ENCODE assay signal across 8 mouse cellular contexts in the genomic region with DNA sequence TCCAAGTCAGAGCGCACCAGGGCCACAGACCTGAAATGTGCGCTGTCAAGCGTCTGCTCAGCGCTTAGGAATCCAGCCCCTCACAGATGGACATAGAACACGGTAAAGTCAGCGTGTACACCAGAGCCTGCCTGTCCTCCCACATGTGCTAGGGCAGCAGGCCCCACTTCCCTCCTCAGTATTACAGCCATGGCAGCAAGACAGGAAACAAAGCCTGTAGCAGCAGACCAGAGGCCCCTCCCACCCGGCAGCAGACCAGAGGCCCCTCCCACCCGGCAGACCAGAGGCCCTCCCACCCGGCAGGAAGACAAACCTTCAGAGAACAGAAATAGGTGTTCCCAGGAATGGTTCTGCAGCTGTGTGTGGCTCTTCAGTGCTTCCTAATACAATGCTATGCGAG. TPM values are rescaled to one million over a fixed set of nuclear protein-coding genes. Genes with fewer than 3 reads are reported as not detected.
DNase-seq lines count a peak whose midpoint lies in the region; ATAC-seq and TF ChIP-seq lines count a peak whose summit lies in the region.

No protein-coding gene starts in this region.

- 52% methylated on average over 10 of the region's 10 CpGs for WGBS in hindbrain, embryonic 12.5 days
- WGBS in hindbrain, postnatal 0 days = 51% methylated on average over 10 of the region's 10 CpGs
- 31% methylated on average over 10 of the region's 10 CpGs for WGBS in heart, postnatal 0 days
- WGBS in liver, embryonic 12.5 days (ENCODE audit: insufficient replicate concordance) = 21% methylated on average over 10 of the region's 10 CpGs
- 29% methylated on average over 10 of the region's 10 CpGs for WGBS in stomach, postnatal 0 days

- TF ChIP-seq CTCF in hindbrain, postnatal 0 days (IDR thresholded peaks at IDR 0.05; ENCODE audit: low read depth) = no peak
- no peak for TF ChIP-seq CTCF in heart, postnatal 0 days (IDR thresholded peaks at IDR 0.05; ENCODE audit: low read depth)
- no peak for TF ChIP-seq CTCF in stomach, postnatal 0 days (IDR thresholded peaks at IDR 0.05; ENCODE audit: low read depth)

- no peak for DNase-seq in hindbrain, postnatal 0 days (ENCODE audit: low spot score)
- DNase-seq in heart, postnatal 0 days (ENCODE audit: low spot score) = peak; percentile 30
- peak; percentile 87 for DNase-seq in stomach, postnatal 0 days (ENCODE audit: low spot score)
- DNase-seq in left cerebral cortex, adult 9 months (ENCODE audit: low spot score in 2 of 2) = no peak
- no peak for DNase-seq in adipocyte (ENCODE audit: low spot score)

- no peak for ATAC-seq in hindbrain, embryonic 12.5 days (ENCODE audit: low FRiP score)
- no peak for ATAC-seq in hindbrain, postnatal 0 days
- 0 out of 2 replicates have a peak, but pooled peaks have one; percentile 18 for ATAC-seq in heart, postnatal 0 days (ENCODE audit: insufficient read depth, low read depth)
- 0 out of 2 replicates have a peak, but pooled peaks have one; percentile 30 for ATAC-seq in liver, embryonic 12.5 days
- peak; percentile 59 for ATAC-seq in stomach, postnatal 0 days (ENCODE audit: low FRiP score, low TSS enrichment)

- H3K4me2 ChIP-seq in hindbrain, embryonic 12.5 days (replicated peaks) = peak overlapping the region; percentile 32
- no peak overlapping the region for H3K4me2 ChIP-seq in hindbrain, postnatal 0 days (ENCODE audit: low read depth, low read length)
- peak overlapping the region; percentile 35; the same call in 1 of the 2 replicates for H3K4me2 ChIP-seq in heart, postnatal 0 days (ENCODE audit: low read depth, low read length)
- peak overlapping the region; percentile 89 for H3K4me2 ChIP-seq in liver, embryonic 12.5 days
- H3K4me2 ChIP-seq in stomach, postnatal 0 days (replicated peaks; ENCODE audit: low read depth) = peak overlapping the region; percentile 14; the same call in 1 of the 2 replicates

- no peak overlapping the region; the same call in 1 of the 2 replicates for H3K4me3 ChIP-seq in hindbrain, embryonic 12.5 days
- H3K4me3 ChIP-seq in hindbrain, postnatal 0 days (ENCODE audit: low read length) = no peak overlapping the region
- H3K4me3 ChIP-seq in brown adipose tissue, adult 24 weeks (ENCODE audit: insufficient read depth, low read depth, low read length) = 0 out of 2 replicates have a peak overlapping the region, but pooled peaks have one; percentile 17
- H3K4me3 ChIP-seq in heart, postnatal 0 days (ENCODE audit: low read depth, low read length) = peak overlapping the region; percentile 5; the same call in 1 of the 2 replicates
- peak overlapping the region; percentile 40 for H3K4me3 ChIP-seq in liver, embryonic 12.5 days
- no peak overlapping the region for H3K4me3 ChIP-seq in stomach, postnatal 0 days (ENCODE audit: low read depth, low read length)

- peaks cover 51% of the 10 kb centered on the region for H3K36me3 ChIP-seq in hindbrain, embryonic 12.5 days
- H3K36me3 ChIP-seq in hindbrain, postnatal 0 days (ENCODE audit: insufficient read depth, low read length) = peaks cover 27% of the 10 kb centered on the region; the same call in 1 of the 2 replicates
- peaks cover 43% of the 10 kb centered on the region for H3K36me3 ChIP-seq in heart, postnatal 0 days (replicated peaks; ENCODE audit: control insufficient read depth, insufficient read depth, low read length)
- H3K36me3 ChIP-seq in liver, embryonic 12.5 days = peaks cover 62% of the 10 kb centered on the region
- peaks cover 10% of the 10 kb centered on the region; the same call in 1 of the 2 replicates for H3K36me3 ChIP-seq in stomach, postnatal 0 days (ENCODE audit: control insufficient read depth, insufficient read depth, low read length)

- H3K9me3 ChIP-seq in hindbrain, embryonic 12.5 days (replicated peaks) = no peaks in the 10 kb centered on the region
- H3K9me3 ChIP-seq in hindbrain, postnatal 0 days (ENCODE audit: low read length) = no peaks in the 10 kb centered on the region
- H3K9me3 ChIP-seq in heart, postnatal 0 days (replicated peaks; ENCODE audit: control insufficient read depth, low read length) = no peaks in the 10 kb centered on the region
- no peaks in the 10 kb centered on the region for H3K9me3 ChIP-seq in liver, embryonic 12.5 days (replicated peaks)
- H3K9me3 ChIP-seq in stomach, postnatal 0 days (ENCODE audit: control insufficient read depth, low read length) = no peaks in the 10 kb centered on the region

- H3K9ac ChIP-seq in hindbrain, embryonic 12.5 days = peak overlapping the region; percentile 45
- no peak overlapping the region for H3K9ac ChIP-seq in hindbrain, postnatal 0 days (replicated peaks; ENCODE audit: low read length)
- no peak overlapping the region; the same call in 1 of the 2 replicates for H3K9ac ChIP-seq in heart, postnatal 0 days (replicated peaks; ENCODE audit: low read depth, low read length)
- peak overlapping the region; percentile 55 for H3K9ac ChIP-seq in liver, embryonic 12.5 days
- peak overlapping the region; percentile 31; the same call in 1 of the 2 replicates for H3K9ac ChIP-seq in stomach, postnatal 0 days (ENCODE audit: low read length)

- no peak for TF ChIP-seq EP300 in heart, postnatal 0 days (IDR thresholded peaks at IDR 0.05; ENCODE audit: low read depth)
- TF ChIP-seq EP300 in stomach, postnatal 0 days (optimal IDR thresholded peaks at IDR 0.05) = no peak

- no peak overlapping the region for H3K27ac ChIP-seq in hindbrain, embryonic 12.5 days
- H3K27ac ChIP-seq in hindbrain, postnatal 0 days = no peak overlapping the region
- no peak overlapping the region for H3K27ac ChIP-seq in brown adipose tissue, adult 24 weeks (replicated peaks; ENCODE audit: low read depth, low read length)
- H3K27ac ChIP-seq in heart, postnatal 0 days (ENCODE audit: low read depth) = 0 out of 2 replicates have a peak overlapping the region, but pooled peaks have one; percentile 37
- H3K27ac ChIP-seq in liver, embryonic 12.5 days = 0 out of 2 replicates have a peak overlapping the region, but pooled peaks have one; percentile 18
- no peak overlapping the region for H3K27ac ChIP-seq in stomach, postnatal 0 days (replicated peaks)

- no peaks in the 10 kb centered on the region for H3K27me3 ChIP-seq in hindbrain, embryonic 12.5 days
- H3K27me3 ChIP-seq in hindbrain, postnatal 0 days (ENCODE audit: insufficient read depth, low read length) = no peaks in the 10 kb centered on the region
- no peaks in the 10 kb centered on the region for H3K27me3 ChIP-seq in heart, postnatal 0 days (ENCODE audit: control insufficient read depth, insufficient read depth, low read length)
- no peaks in the 10 kb centered on the region for H3K27me3 ChIP-seq in liver, embryonic 12.5 days (replicated peaks)
- H3K27me3 ChIP-seq in stomach, postnatal 0 days (ENCODE audit: control insufficient read depth, insufficient read depth, low read length) = no peaks in the 10 kb centered on the region

- peaks cover 32% of the 10 kb centered on the region for H3K4me1 ChIP-seq in hindbrain, embryonic 12.5 days
- H3K4me1 ChIP-seq in hindbrain, postnatal 0 days (ENCODE audit: insufficient read depth, low read length) = peaks cover 11% of the 10 kb centered on the region
- peaks cover 22% of the 10 kb centered on the region for H3K4me1 ChIP-seq in brown adipose tissue, adult 24 weeks (ENCODE audit: control insufficient read depth, insufficient read depth, insufficient read length, low read length)
- H3K4me1 ChIP-seq in heart, postnatal 0 days (ENCODE audit: control insufficient read depth, insufficient read depth) = peaks cover 27% of the 10 kb centered on the region
- H3K4me1 ChIP-seq in liver, embryonic 12.5 days = peaks cover 47% of the 10 kb centered on the region
- H3K4me1 ChIP-seq in stomach, postnatal 0 days (replicated peaks; ENCODE audit: control insufficient read depth, insufficient read depth) = no peaks in the 10 kb centered on the region; the same call in 1 of the 2 replicates

RNA-seq across cellular contexts. Expression of gene Cdc37, which starts 3.1 kb away (rescaled TPM):
- 271 and 274 TPM in 2 replicates for polyA plus RNA-seq in hindbrain, embryonic 12.5 days (2016; fragmentation: Nextera tagmentation; extraction: Ambion mirVana)
- 20.1 and 21.4 TPM in 2 replicates for total RNA-seq in hindbrain, postnatal 0 days (2014; rRNA removed)
- 173 and 181 TPM in 2 replicates for polyA plus RNA-seq in hindbrain, postnatal 0 days (2015; fragmentation: Nextera tagmentation; extraction: Ambion mirVana)
- 70.4 and 78.0 TPM in 2 replicates for polyA plus RNA-seq in brown adipose tissue, adult 24 weeks (2012; ENCODE audit: insufficient read depth, insufficient read length, missing spikeins)
- 32.9 and 50.1 TPM in 2 replicates for total RNA-seq in heart, postnatal 0 days (2014; rRNA removed; ENCODE audit: low replicate concordance)
- 176 and 183 TPM in 2 replicates for polyA plus RNA-seq in heart, postnatal 0 days (2015; fragmentation: Nextera tagmentation; extraction: Ambion mirVana)
- 221 and 228 TPM in 2 replicates for polyA plus RNA-seq in liver, embryonic 12.5 days (2016; fragmentation: Nextera tagmentation; extraction: Ambion mirVana)
- 161 TPM in 2 replicates for polyA plus RNA-seq in stomach, postnatal 0 days (2015; fragmentation: Nextera tagmentation; extraction: Ambion mirVana)

RNA-seq across cellular contexts. Expression of gene Tyk2, which starts 15.7 kb away (rescaled TPM):
- 16.3 and 18.1 TPM in 2 replicates for polyA plus RNA-seq in hindbrain, embryonic 12.5 days (2016; fragmentation: Nextera tagmentation; extraction: Ambion mirVana)
- total RNA-seq in hindbrain, postnatal 0 days (2014; rRNA removed) = 10.8 and 15.4 TPM in 2 replicates
- polyA plus RNA-seq in hindbrain, postnatal 0 days (2015; fragmentation: Nextera tagmentation; extraction: Ambion mirVana) = 5.7 and 6.2 TPM in 2 replicates
- polyA plus RNA-seq in brown adipose tissue, adult 24 weeks (2012; ENCODE audit: insufficient read depth, insufficient read length, missing spikeins) = 3.8 and 4.1 TPM in 2 replicates
- total RNA-seq in heart, postnatal 0 days (2014; rRNA removed; ENCODE audit: low replicate concordance) = 16.7 and 17.9 TPM in 2 replicates
- 7.7 and 8.3 TPM in 2 replicates for polyA plus RNA-seq in heart, postnatal 0 days (2015; fragmentation: Nextera tagmentation; extraction: Ambion mirVana)
- polyA plus RNA-seq in liver, embryonic 12.5 days (2016; fragmentation: Nextera tagmentation; extraction: Ambion mirVana) = 8.5 and 10.4 TPM in 2 replicates
- polyA plus RNA-seq in stomach, postnatal 0 days (2015; fragmentation: Nextera tagmentation; extraction: Ambion mirVana) = 6.8 and 7.1 TPM in 2 replicates

RNA-seq across cellular contexts. Expression of gene Pde4a, which starts 18.8 kb away (rescaled TPM):
- polyA plus RNA-seq in hindbrain, embryonic 12.5 days (2016; fragmentation: Nextera tagmentation; extraction: Ambion mirVana) = 11.4 and 11.7 TPM in 2 replicates
- total RNA-seq in hindbrain, postnatal 0 days (2014; rRNA removed) = 41.3 and 45.0 TPM in 2 replicates
- 46.4 and 47.7 TPM in 2 replicates for polyA plus RNA-seq in hindbrain, postnatal 0 days (2015; fragmentation: Nextera tagmentation; extraction: Ambion mirVana)
- 16.2 and 29.4 TPM in 2 replicates for polyA plus RNA-seq in brown adipose tissue, adult 24 weeks (2012; ENCODE audit: insufficient read depth, insufficient read length, missing spikeins)
- 10.2 and 14.6 TPM in 2 replicates for total RNA-seq in heart, postnatal 0 days (2014; rRNA removed; ENCODE audit: low replicate concordance)
- polyA plus RNA-seq in heart, postnatal 0 days (2015; fragmentation: Nextera tagmentation; extraction: Ambion mirVana) = 16.6 and 17.5 TPM in 2 replicates
- 2.6 and 2.9 TPM in 2 replicates for polyA plus RNA-seq in liver, embryonic 12.5 days (2016; fragmentation: Nextera tagmentation; extraction: Ambion mirVana)
- 2.5 and 3.0 TPM in 2 replicates for polyA plus RNA-seq in stomach, postnatal 0 days (2015; fragmentation: Nextera tagmentation; extraction: Ambion mirVana)

RNA-seq across cellular contexts. Expression of gene Raver1, which starts 54.9 kb away (rescaled TPM):
- polyA plus RNA-seq in hindbrain, embryonic 12.5 days (2016; fragmentation: Nextera tagmentation; extraction: Ambion mirVana) = 58.8 and 66.9 TPM in 2 replicates
- 43.2 and 51.9 TPM in 2 replicates for total RNA-seq in hindbrain, postnatal 0 days (2014; rRNA removed)
- 19.7 and 21.7 TPM in 2 replicates for polyA plus RNA-seq in hindbrain, postnatal 0 days (2015; fragmentation: Nextera tagmentation; extraction: Ambion mirVana)
- polyA plus RNA-seq in brown adipose tissue, adult 24 weeks (2012; ENCODE audit: insufficient read depth, insufficient read length, missing spikeins) = 15.5 and 16.4 TPM in 2 replicates
- total RNA-seq in heart, postnatal 0 days (2014; rRNA removed; ENCODE audit: low replicate concordance) = 40.8 and 48.3 TPM in 2 replicates
- polyA plus RNA-seq in heart, postnatal 0 days (2015; fragmentation: Nextera tagmentation; extraction: Ambion mirVana) = 15.5 and 15.9 TPM in 2 replicates
- 39.8 and 43.8 TPM in 2 replicates for polyA plus RNA-seq in liver, embryonic 12.5 days (2016; fragmentation: Nextera tagmentation; extraction: Ambion mirVana)
- polyA plus RNA-seq in stomach, postnatal 0 days (2015; fragmentation: Nextera tagmentation; extraction: Ambion mirVana) = 15.0 and 18.3 TPM in 2 replicates

RNA-seq across cellular contexts. Expression of gene Gm38431, which starts 54.9 kb away (rescaled TPM):
- 1.6 and 2.5 TPM in 2 replicates for polyA plus RNA-seq in hindbrain, embryonic 12.5 days (2016; fragmentation: Nextera tagmentation; extraction: Ambion mirVana)
- total RNA-seq in hindbrain, postnatal 0 days (2014; rRNA removed) = 0.11 and 2.7 TPM in 2 replicates
- polyA plus RNA-seq in hindbrain, postnatal 0 days (2015; fragmentation: Nextera tagmentation; extraction: Ambion mirVana) = 0.16 and 0.96 TPM in 2 replicates
- polyA plus RNA-seq in brown adipose tissue, adult 24 weeks (2012; ENCODE audit: insufficient read depth, insufficient read length, missing spikeins) = not detected in 2 replicates
- 0.66 and 1.6 TPM in 2 replicates for total RNA-seq in heart, postnatal 0 days (2014; rRNA removed; ENCODE audit: low replicate concordance)
- polyA plus RNA-seq in heart, postnatal 0 days (2015; fragmentation: Nextera tagmentation; extraction: Ambion mirVana) = 0.34 TPM in 2 replicates
- 1.2 and 2.1 TPM in 2 replicates for polyA plus RNA-seq in liver, embryonic 12.5 days (2016; fragmentation: Nextera tagmentation; extraction: Ambion mirVana)
- polyA plus RNA-seq in stomach, postnatal 0 days (2015; fragmentation: Nextera tagmentation; extraction: Ambion mirVana) = 0.28 and 0.86 TPM in 2 replicates

Comparison
In these comparisons a context has a peak if more than half of its experiments do, and no peak if none do; other contexts are left out.
1. H3K9ac ChIP-seq: peak in hindbrain, embryonic 12.5 days (single experiment), liver, embryonic 12.5 days (single experiment) and stomach, postnatal 0 days (single experiment); none in hindbrain, postnatal 0 days (single experiment) and heart, postnatal 0 days (single experiment).
2. ATAC-seq: peak in heart, postnatal 0 days (single experiment), liver, embryonic 12.5 days (single experiment) and stomach, postnatal 0 days (single experiment); none in hindbrain, embryonic 12.5 days (single experiment) and hindbrain, postnatal 0 days (single experiment).
3. H3K27ac ChIP-seq: peak in heart, postnatal 0 days (single experiment) and liver, embryonic 12.5 days (single experiment); none in hindbrain, embryonic 12.5 days (single experiment), hindbrain, postnatal 0 days (single experiment), brown adipose tissue, adult 24 weeks (single experiment) and stomach, postnatal 0 days (single experiment).
4. H3K4me3 ChIP-seq: peak in brown adipose tissue, adult 24 weeks (single experiment), heart, postnatal 0 days (single experiment) and liver, embryonic 12.5 days (single experiment); none in hindbrain, embryonic 12.5 days (single experiment), hindbrain, postnatal 0 days (single experiment) and stomach, postnatal 0 days (single experiment).
5. DNase-seq: peak in heart, postnatal 0 days (single experiment) and stomach, postnatal 0 days (single experiment); none in hindbrain, postnatal 0 days (single experiment), left cerebral cortex, adult 9 months (0 of 2) and adipocyte (single experiment).